Mouse (Mus musculus) gastrocnemius, postnatal 14 days (tissue): ENCODE data around the gene Glp1r. TPM values are rescaled to one million over a fixed set of nuclear protein-coding genes. Genes with fewer than 3 reads are reported as not detected.

ENCODE experiments used
- DNase-seq: peaks from one replicate; pipeline ENCODE4 v3.0.0; 2021; ENCODE audit warnings: mixed read lengths
- intact Hi-C: fragments of 180-260 bp; cut with DNase I; formaldehyde crosslinking; loops from one replicate; pipeline ENCODE4 v1.15.1; 2025; ENCODE audit warnings: low total_unique reads
- long read RNA-seq, 2 experiments: library from polyadenylated mRNA; stranded (forward); transcript quantifications; one replicate each; pipeline ENCODE4 v2.0.0; 2021
- total RNA-seq, 2 experiments: library from RNA; stranded (reverse); gene quantifications; 2 replicates each; pipeline ENCODE4 v1.2.3; 2021

Glp1r gene
- not detected for total RNA-seq
- long read RNA-seq, experiment 1, result 0 reads
- long read RNA-seq, experiment 2, result 0 reads

- DNase-seq, result no peak
- intact Hi-C loops, result no loop called here
These were observed at the start of gene Glp1r for GRCm38 (mm10) chr17:30901627-30902026. Gene Glp1r (plus strand): TSS chr17:30901817.

DNA sequence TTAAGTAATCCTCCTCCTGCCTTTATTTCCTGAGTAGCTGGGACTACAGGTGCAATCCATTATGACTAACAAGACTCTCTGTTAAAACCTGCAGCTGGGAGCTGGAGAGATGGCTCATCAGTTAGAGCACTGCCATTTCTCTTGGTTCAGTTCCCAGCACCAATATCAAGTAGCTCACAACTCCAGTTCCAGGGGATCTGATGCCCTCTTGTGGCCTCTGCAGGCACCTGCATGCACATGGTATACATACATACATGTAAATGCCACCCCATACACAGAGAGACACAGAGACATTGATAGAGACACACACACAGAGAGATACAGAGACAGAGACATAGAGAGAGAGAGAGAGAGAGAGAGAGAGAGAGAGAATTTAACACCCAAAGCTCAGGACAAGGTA, 49.3 kb upstream of the Glp1r start:
- no peak for DNase-seq
- intact Hi-C loops, result no loop called here

GRCm38 (mm10) chr17:30857347-30857746, 44.3 kb upstream of the Glp1r start:
- intact Hi-C loops, result no loop called here
- no peak for DNase-seq

DNA sequence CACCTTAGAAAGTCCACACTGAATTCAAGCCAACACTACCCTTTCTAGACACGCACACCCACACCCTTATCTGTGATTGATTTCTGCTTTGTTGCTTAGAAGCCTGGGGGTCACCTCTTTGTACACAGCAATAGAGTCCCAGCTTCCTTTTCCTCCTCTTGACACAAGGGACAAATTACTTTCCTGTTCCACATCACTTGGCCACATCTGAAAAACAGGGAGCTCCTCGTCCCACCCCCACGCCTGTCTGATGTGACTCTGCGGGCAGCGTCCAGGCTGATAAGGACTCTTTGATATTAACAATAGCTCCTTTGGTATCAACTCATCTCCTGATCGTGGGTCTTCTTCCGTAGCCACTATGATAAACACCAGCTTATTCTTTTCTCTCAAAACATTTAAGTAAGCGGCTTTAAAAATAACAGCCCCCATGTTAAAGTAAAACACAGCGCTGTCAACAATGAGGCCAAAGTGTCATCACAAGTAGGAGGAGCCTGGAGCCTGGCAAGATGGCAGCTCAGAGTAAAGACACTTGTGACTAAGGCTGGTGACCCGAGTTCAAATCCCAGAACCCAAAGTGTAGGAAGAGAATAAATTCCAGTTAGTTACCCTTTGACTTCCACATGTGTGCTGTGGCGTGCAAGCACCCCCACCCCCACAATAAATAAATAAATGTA, 42.9 kb upstream of the Glp1r start:
- intact Hi-C loops, result no loop called here
- DNase-seq, result no peak

- no peak for DNase-seq
- intact Hi-C loops, result no loop called here
These were observed 41.5 kb upstream of the Glp1r start for GRCm38 (mm10) chr17:30859989-30860585.

GRCm38 (mm10) chr17:30860606-30861005, 41.0 kb upstream of the Glp1r start:
- intact Hi-C loops, result no loop called here
- DNase-seq, result no peak

DNA sequence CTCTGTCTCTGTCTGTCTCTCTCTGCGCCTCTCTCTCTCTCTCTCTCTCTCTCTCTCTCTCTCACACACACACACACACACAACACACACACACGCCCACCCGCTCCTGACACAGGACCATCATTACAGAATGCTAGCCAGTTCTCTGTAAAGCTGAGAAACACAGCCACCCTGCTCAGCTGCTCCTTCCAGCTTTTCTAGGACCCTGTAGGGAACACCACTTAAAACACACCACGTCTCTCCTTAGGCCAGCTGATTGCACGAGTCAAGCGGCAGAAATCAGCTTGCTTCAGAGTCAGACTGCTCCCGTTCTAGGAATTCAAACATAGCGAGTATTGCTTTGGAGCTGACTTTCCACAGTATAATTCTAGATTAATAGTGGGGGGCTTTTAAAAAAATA, 35.3 kb upstream of the Glp1r start:
- DNase-seq, result no peak
- intact Hi-C loops, result no loop called here

DNA sequence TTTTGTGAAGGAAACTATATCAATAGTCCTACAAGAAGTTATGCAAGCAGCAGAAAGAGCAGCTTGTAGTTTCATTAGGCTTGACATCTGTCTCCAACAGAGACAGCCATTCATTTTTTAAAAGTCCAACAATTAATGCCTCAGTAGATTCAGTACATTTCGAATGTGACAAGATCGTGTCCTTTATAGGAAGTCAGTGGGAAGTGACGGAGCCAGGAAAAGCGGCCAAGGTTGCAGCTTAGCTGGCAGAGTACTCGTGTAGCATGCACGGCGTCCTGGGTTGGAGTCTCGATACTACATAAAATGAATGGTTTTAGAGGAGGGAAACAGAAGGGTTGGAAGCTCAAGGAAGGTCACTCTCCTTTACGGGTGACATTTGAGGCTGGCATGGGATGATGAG, 34.7 kb upstream of the Glp1r start:
- DNase-seq, result no peak
- intact Hi-C loops, result no loop called here

GRCm38 (mm10) chr17:30871040-30871439, 30.6 kb upstream of the Glp1r start:
- intact Hi-C loops, result no loop called here
- no peak for DNase-seq

- no peak for DNase-seq
- intact Hi-C loops, result no loop called here
These were observed 27.3 kb upstream of the Glp1r start for GRCm38 (mm10) chr17:30874276-30874675.

DNA sequence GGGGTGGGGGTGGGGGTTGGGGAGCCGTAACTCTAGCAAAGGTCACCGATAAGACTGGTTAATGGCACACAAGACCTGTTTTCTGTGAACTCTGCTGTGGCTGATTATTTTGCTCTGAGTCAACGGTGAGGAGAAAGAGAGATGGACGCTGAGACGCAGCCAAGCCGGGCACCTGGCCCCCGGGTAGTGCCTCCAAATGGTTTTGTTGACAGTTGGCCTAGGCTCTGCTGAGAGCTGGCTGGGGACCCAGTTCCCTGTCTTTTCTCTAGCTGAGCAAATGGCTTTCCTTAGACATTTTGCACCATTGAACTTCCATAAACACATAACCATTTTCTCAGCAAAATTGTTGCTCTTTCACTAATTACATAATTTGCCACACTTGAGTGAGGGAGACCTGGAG, 24.2 kb upstream of the Glp1r start:
- intact Hi-C loops, result no loop called here
- no peak for DNase-seq

- intact Hi-C loops, result no loop called here
- DNase-seq, result no peak
These were observed 23.0 kb upstream of the Glp1r start for GRCm38 (mm10) chr17:30878626-30879025.

DNA sequence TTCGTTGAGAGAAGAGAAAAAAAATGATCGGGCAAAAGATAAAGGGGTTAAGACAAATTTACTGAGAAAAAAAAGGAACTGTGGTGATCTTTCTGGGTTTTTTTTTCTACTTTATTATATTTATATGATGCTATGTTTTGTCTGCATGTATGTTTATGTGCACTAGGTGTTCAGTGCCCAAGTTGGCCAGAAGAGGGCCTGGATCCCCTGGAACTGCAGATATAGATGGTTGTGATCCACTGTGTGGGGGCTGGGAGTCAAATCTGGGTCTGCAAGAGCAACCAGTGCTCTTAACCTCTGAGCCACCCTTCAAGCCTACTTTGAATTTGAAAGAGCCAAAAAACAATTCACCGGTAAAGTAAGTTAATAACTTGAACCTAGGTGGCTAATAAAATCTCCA, 21.2 kb upstream of the Glp1r start:
- no peak for DNase-seq
- intact Hi-C loops, result loop anchor here (10.0 kb wide), 1 partner anchor 506 kb away; no protein-coding TSS in a partner anchor

- intact Hi-C loops, result loop anchor here (10.0 kb wide), 1 partner anchor 506 kb away; no protein-coding TSS in a partner anchor
- DNase-seq, result no peak
These were observed 20.6 kb upstream of the Glp1r start for GRCm38 (mm10) chr17:30881001-30881400.

- intact Hi-C loops, result loop anchor here (10.0 kb wide), 1 partner anchor 507 kb away; no protein-coding TSS in a partner anchor
- no peak for DNase-seq
These were observed 19.4 kb upstream of the Glp1r start for GRCm38 (mm10) chr17:30882206-30882605.

- intact Hi-C loops, result loop anchor here (10.0 kb wide), 1 partner anchor 509 kb away; no protein-coding TSS in a partner anchor
- DNase-seq, result no peak
These were observed 18.1 kb upstream of the Glp1r start for GRCm38 (mm10) chr17:30883534-30883933.

DNA sequence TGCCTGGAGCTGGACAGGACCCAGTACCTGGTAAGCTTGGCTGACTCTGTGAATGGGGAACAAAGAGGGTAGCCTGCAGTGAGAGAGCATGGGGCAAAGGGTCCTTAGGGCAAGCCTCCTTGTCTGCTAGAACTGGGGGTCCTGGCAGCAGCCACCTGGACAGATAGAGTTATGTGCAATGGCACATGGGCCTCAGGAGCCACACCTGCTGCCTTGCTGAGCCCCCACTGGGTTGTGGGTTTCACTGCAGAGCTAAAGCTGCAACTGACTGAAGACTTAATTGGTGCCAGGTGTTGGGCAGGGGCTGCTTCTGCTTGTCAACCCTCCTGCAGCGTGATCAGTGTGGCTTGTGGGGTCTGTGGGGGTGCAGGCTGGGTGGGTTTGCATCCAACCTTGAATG, 9.5 kb upstream of the Glp1r start:
- intact Hi-C loops, result no loop called here
- DNase-seq, result no peak

DNA sequence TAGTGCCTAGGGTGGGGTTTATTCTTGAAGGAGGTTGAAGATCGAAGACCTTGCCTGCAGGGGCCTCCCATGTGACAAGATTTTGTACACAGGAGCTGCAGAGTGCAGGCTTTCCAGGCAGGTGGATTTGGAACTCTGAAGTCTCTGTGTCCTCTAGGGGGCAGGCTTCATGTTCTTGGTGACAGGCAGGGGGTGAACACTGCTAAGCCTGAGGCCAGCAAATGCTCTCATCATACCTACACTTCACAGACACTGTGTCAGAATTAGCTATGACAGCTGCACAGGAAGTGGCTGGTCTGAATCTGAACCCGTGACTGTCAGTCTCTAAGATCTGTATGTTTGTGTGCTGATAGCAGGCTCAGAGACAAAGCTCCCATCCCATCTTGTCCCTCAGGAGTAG, 8.9 kb upstream of the Glp1r start:
- intact Hi-C loops, result no loop called here
- DNase-seq, result no peak

DNA sequence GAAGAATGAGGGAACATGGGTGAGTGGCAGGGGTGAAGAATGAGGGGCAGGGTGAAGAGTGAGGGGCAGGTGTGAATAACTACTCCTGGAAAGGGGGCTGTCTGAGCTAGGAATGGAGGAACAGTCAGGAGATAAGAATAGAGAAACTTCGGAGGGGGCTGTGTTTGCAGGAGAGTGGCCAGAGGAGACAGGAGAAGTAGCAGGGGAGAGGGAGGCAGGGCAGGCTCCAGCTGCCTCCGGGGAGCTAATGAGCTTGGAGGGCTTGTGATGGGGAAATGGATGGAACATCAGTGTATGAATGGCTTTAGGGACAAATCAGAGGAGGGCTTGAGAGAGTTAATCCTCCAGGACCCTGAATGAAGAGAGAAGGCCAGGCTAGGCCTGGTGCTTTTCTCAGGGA, 4.5 kb upstream of the Glp1r start:
- intact Hi-C loops, result no loop called here
- DNase-seq, result no peak

GRCm38 (mm10) chr17:30904096-30904495, 2.5 kb downstream of the Glp1r start:
- DNase-seq, result no peak
- intact Hi-C loops, result no loop called here

DNA sequence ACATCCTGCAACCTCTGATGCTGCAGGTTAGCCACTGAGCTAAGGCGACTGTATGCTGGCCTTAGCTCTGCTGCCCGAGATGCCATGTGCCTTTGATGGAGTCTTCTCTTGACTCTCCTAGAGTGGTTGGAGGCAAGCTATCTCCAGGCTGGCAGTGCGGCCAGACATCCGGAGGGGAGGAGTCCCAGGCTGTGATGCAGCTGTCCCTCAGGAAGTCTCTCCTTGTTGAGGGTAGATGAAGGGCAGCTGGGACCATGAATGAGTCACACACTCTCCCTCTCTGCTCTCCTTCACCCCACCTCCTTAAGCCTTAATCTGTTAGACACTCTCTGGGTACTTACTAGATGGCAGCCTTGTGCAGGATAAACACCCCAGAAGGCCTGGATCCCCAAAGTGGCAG, 6.0 kb downstream of the Glp1r start:
- DNase-seq, result no peak
- intact Hi-C loops, result no loop called here
